Mouse (Mus musculus): ENCODE results near the gene Gm49450.
A peak's percentile ranks its signal among the peaks of the same experiment; 100 is the strongest.

Gm49450 gene

DNA sequence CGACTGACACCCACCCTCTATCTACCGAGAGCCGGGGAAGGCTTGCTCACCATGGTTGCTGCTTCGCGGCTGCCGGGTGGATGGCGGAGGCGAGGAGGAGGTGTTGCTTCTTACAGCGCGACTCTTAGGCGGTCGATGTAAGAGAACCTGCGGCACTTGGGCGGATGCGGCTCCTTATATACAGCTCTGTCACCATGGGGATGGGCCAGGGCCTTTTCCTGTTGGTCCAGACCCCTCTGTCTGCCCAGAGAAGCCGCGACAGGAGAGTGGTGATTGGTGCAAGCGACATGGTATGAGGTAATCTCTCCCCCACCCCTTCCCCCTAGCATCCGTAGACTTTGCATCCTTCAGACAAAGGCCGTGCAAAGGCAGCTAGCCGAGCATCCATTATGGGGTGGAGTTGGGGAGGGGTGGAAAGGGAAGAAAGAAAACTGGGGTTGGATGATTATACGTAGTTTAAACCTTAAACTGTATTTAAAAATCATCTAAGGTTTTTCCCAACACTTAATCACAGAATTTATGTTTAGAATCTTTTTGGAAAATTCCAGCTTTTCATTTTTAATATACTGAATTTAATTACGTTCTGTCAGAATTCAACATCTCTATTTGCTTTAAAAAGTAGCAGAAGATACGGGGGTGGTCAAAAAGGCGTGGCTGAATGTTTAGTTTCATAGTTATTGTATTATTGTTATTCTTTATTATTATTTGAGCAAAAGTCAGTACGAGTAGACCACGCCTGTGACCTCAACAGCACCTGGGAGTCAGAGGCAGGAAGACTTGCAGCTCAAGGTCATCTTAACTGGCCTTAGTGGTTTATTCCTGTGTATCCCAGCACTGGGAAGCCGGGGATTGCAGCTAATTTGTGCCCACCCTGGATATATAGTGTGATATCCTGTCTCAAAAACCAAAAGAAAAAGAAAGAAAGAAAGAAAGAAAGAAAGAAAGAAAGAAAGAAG lies at the start of gene Gm49450, which contains the start of gene Tuba1a:
TSS of gene Gm49450 (minus strand) at position 151 of the 956 bp plus-strand sequence.
TSS of gene Tuba1a (minus strand) at position 303 of the 956 bp plus-strand sequence.
- peak; percentile 95 to 98 for DNase-seq (ENCODE audit: low spot score in 2 of 2)

DNA sequence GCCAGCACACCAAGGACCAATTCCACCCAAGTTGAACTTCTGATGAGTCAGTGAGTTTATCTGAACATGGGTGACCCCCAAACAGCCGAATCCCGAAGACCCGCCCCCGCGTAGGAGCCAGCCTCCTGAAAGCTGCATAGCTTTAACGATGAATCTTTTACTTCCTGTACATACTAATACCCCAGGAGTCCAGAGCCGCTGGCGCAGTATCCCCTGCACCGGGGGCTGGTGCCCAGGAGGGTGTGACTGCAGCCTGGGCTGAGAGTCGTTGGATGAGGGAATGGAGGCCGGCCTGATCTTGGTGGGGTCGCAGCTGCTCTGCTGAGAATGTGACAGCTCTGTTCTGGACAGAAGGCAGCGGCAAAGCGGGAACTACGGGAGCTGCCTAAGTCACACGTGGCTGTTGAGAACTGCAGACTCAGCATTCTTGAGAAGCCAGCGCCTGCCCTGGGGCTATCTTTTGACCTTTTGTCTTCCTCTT lies 48.1 kb upstream of the Gm49450 start:
- DNase-seq (ENCODE audit: low spot score in 2 of 2): no peak

DNA sequence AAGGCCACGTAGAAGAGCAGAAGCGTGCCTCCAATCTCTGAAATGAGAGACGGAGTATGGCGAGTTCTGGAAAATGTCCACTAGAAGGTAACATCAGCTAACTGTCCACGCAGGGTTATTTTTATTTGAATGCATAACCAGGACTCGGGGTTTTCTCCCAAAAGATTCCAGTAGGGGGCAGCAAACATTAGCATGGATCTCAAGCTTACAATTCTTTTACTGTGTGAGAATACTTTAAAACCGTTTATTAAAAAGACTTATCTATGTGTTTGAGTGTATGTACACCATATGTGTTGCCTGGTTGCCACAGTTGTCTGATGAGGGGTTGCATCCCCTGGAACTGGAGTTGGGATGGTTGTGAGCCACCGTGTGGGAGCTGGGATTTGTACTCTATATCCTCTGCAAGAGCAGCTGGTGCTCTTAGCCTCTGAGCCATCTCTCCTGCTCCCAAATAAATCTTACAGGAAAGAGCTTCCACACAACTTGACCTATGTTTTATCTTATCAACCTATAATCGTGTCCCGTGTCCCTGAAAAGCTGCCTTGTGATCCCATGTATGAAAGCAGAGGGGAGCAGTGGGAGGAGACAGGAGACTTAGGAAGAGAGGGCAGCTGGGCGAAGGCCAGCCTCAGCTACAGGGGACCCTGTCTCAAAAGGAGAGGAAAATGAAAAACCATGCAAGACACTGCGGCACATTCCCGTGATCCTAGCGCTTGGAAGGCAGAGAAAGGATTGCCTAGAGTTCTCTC lies 47.4 kb upstream of the Gm49450 start:
- DNase-seq (ENCODE audit: low spot score in 2 of 2): peak; percentile 75 to 79

DNA sequence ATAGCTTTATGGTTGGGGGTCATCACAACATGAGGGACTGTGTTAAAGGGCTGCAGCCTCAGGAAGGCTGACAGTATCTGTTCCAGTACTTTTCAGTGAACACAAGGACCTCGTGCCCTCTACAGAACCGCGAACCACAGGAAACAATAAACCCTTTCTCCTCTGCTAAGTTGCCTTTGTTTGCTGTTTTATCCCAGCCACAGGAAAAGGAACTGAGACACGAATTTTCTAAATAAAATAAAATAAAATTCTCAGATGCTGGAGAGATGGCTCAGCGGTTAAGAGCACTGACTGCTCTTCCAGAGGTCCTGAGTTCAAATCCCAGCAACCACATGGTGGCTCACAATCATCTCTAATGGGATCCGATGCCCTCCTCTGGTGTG lies 45.4 kb upstream of the Gm49450 start:
- no peak for DNase-seq (ENCODE audit: low spot score in 2 of 2)

DNA sequence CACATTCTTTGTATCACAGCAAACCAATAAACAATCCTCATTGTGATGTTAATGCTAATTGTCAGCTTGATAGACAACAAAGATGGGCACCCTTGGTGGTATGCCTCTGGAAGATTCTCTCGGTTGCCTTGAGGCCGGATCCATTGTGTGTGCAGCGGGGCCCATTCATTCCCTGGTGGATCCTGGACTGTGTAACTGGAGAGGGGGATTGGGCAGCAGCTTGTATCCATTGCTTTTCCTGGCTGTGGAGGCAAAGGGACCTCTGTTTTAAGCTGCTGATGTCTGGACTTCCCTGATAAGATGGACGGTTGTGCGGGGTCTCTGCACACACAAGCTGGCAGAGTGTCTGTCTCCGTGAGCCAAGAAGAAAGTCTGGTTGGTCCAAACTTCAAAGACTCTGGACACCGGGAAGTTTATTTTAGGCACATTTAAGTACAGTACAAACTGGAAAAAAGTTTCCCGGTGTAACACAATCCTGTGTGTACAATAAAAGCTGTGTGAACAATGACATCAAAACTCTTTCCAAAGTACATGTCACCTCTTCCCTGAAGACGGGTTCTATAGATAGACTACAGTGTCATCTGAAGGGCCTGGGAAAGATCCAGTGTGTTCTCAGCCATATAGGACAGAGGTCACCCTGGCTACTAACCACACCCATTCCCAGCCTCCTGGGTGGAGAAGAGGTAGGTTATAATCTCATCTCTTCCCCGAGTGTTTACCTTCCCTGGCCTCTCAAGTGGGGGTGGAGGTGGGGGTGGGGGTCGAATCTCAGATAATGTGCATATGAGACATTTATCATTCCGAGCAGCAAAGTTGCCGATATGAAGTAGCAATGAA lies 44.8 kb upstream of the Gm49450 start:
- DNase-seq (ENCODE audit: low spot score in 2 of 2): no peak

DNA sequence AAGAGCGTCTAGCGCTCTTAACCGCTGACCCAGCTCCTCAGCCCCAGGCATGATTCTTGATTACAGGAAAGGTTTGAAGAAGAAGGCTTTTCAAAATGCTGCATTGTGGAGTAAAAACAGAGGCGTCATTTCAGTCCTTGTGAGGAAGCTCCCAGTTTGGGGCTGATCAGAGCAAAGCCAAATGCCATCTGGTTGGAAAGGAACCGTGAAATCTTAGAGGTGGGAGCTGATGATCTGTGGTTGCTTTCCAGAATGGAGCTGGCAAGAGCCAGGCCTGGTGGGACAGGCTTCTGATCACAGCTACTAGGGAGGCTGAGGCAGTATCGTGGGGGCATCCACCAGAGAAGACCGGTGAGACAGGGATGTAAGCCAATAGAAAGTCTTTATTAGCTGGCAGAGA lies 43.5 kb upstream of the Gm49450 start:
- no peak for DNase-seq (ENCODE audit: low spot score in 2 of 2)

DNA sequence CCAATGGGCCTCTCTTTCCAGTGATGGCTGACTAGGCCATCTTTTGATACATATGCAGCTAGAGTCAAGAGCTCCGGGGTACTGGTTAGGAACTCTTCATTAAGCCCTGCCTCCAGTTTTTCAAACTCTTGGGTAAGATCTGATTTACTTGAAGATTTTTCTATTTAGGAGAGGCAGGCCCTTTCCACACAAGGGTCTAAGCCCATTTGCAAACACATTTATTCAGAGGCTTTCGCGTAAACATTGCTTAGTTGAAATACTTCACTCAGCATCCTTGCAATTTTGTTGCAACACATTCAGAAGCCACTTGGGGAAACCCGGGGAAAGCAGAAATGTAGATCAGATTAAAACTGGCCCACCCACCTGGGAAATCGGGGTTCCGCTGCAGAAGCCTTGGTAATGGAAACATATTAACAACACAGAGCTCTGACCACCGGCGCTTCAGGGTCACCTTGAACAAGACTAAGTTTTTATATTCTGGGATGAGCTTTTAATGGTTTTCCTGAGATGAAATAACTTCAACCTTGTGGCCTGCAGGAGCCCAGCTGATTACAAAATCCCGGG lies 41.7 kb upstream of the Gm49450 start:
- no peak for DNase-seq (ENCODE audit: low spot score in 2 of 2)

DNA sequence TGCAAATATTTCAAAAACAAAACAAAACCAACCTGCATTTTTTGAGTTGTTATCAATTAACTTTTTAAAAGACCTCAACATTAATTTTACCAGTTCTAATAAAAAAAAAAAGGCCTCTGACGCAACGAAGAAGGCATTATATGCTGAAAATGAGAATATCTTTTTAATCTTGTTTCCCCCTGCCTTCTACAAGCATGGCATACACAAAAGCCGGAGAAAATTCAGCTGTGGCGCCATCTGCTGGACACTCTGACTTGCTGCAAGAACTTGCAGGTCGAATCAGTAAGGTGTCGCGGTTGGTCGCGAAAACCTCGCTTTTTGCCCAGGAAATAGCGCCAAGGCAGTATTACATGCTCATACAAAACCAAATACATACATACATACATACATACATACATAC lies 40.5 kb upstream of the Gm49450 start:
- peak; percentile 86 to 92 for DNase-seq (ENCODE audit: low spot score in 2 of 2)

DNA sequence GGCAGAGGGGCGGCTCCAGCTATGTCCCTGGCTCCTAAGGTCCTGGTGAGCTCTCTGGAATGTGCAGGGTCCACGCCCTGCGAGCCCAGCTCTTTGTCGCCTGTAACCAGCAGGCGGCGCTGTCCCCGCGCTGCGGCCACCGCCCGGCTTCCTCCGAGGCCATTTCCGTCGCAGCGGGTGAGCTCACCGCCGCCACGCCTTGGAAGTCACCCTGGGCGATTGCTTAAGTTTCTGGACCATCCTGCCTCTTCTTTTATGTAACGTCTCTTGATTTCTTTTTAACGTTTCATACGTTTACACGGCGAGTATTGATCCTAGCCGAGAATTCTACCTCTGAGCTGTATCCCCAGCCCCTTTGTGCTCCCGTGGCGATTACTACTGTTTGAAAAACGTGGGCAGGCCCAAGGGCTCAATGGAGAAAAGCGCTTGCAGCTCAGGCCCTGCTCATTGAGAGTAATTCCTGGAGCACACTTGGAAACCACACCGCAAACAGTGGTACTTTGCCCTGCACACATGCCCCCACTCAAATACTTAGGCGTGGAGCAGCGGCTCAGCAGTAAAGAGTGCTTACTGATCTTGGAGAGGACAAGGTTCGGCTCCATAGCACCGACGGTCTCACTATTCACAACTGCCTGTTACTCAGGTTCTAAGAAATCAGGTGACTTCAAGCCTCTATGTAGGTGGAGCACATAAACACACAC lies 39.9 kb upstream of the Gm49450 start:
- DNase-seq (ENCODE audit: low spot score in 2 of 2): peak; percentile 94 to 96

DNA sequence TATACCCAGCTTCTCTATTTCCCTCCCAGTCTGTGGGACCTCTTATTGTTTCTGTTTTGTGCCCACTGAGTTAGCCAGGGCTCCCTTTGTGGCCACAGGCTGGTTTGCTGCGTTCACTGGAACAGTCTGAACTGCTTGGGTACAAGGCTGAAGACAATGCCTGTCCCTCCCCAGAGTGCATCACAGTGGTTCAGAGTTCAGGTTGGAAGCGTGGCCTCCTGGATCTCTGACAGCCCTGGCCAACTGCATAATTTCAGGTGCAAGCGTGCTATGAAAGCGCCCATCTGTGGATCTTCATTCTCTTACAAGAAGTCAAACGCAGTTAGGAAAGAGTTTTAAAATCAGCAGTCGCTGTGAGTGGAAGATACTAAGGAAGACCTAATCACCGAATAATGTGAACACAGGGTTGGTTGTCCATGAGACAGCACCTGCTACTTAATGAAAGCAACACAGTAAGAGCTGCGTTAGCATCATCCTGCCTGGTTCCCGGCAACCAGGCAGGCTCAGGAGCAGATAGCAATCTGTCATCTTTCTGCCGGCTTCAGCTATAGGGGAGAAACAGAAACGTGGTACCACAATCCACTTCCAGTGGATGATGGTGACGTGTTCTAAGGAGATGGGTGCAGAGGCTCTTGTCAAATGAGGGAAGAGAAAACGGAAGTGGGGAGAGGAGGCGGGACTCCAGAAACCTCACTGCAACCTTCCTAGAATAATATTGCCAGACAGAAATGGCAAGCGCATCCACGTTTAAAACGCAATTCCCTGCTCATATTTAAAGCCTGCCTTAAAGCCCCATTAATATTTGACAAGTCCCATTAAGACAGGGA lies 38.9 kb upstream of the Gm49450 start:
- peak; percentile 78 to 82 for DNase-seq (ENCODE audit: low spot score in 2 of 2)

DNA sequence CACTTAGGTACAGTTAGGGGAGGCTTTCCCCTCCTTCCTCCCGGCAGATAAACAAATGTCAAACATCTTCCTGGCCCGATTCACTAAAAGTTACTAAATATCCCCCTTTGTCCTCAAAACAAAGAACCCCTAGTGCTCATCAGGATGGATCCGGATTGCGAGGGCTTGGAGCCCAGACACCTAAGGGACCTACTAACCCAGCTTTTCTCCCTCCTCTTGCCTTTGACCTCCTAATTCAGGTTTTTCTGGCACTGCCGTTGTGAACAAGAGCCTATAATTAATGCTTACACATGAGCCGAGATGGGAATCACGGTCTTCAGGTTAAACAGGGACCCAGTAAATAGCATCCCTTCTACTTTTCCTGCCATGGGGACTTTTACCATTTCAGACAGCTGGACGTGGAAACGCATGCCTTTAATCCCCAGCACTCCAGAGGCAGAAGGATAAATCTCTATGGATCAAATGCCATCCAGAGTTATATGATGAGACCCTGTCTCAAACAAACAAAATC lies 38.2 kb upstream of the Gm49450 start:
- no peak for DNase-seq (ENCODE audit: low spot score in 2 of 2)

DNA sequence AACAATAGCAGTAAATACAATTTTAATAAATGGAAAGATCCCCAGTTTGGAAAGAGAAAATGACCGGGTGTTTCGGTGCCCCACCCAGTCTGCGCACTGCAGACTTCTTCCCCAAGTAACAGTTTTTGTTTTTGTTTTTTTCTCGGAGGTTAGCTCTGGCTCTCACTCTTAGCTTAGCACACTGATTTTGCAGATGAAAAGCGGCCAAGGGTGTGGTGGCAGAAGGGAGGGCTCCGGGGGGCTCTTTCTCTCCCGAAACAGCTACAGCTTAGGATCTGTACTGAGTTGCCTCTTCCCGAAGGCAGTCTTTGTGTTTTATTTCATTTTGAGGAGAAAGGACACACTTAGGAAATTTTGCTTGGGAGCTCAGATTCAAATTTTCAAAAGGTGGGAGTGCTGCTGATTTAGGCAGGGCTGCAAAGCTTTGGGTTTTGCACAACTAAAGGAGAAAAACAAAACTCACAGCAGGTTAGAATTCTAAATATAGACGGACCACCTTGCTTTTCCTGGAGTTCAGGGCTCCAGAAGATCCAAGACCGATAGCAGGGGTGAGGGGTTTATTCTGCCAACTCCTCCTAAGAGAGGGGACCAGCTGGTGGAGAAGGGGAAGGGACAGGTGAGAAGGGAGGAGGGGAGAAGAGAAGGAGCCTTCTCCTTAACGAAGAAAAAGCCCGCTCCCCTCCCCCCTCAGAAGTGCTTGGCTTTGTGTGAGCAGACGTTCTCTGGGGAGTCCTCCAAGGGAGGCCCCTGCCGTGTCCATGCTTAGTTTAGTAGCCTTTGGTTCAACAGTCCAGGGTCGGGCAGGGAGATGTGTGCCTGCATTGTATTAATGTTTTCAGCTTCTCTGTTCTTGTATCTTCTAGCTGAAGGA lies 37.6 kb upstream of the Gm49450 start:
- DNase-seq (ENCODE audit: low spot score in 2 of 2): no peak

DNA sequence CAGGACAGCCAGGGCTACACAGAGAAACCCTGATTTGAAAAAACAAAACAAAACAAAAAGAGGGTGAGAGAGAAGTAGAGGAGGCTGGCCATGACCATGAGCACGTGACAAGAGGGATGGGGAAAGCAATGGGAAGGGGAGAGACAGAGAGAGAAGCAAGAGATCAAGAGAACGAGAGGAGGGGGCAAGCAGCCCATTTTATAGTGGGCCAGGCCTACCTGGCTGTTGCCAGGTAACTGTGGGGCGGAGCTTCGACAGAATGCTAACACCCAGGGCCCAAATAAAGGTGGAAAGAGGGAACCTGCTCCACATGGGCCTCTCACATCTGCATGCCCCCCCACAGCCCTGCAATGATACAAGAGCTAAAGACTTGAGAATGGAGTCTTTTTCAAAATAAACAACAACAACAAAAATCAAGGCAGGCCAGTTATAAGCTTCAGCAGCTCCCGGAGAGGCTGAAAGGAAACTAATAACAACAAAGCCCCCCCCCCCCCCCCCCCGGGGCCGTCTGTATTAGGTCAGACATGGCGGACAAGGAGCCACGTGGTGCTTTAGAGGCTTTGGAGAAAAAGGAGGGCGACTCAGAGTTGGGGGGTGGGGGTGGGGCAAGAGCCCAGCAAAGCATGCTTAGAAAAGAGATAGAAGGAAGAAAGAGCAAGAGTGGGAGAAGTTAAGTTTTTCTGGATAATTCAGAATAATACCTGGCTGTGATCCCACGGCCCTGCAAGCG lies 36.5 kb upstream of the Gm49450 start:
- no peak for DNase-seq (ENCODE audit: low spot score in 2 of 2)

DNA sequence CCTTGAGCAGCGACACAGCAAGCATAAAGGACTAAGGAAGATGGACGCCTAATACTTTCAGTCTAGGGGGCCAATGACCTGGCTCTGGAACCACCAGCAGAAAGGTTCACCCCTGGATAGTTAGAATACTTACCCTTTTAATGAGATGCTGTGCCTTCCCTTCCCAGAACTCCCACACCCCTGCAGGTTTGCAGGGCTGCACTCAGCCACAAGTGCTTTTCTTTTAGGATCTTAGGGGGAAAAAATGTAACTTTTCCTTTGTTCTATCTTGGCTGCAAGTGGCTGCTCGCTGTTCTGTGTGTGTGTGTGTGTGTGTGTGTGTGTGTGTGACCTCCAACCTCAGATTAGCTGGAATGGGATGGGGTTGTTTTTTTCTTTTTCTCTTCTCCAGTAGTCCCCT lies 35.4 kb upstream of the Gm49450 start:
- no peak for DNase-seq (ENCODE audit: low spot score in 2 of 2)

DNA sequence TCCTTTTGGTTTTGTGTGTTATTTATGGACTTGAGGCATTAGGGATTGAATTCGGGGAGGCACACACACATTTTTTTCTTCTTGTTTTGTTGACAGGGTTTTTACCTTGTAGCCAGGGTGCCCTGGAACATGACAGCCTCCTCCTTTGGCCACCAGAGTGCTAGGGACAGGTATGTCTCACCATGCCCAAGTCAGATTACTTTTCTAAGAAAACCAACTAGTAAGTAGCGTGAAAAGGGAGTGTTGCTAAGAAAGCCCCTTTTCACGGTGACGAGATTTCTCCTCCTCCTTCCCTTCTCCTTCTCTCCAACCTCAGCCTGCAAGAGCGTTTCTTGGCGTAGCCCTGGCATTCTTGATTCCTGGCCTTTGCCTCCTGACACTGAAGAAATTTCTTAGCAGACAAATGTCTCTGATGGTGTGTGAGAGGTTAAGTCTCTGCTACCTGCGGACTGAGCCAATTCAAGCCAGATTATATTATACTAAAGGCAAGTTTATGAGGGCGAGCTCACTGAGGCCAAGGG lies 34.4 kb upstream of the Gm49450 start:
- DNase-seq (ENCODE audit: low spot score in 2 of 2): no peak

DNA sequence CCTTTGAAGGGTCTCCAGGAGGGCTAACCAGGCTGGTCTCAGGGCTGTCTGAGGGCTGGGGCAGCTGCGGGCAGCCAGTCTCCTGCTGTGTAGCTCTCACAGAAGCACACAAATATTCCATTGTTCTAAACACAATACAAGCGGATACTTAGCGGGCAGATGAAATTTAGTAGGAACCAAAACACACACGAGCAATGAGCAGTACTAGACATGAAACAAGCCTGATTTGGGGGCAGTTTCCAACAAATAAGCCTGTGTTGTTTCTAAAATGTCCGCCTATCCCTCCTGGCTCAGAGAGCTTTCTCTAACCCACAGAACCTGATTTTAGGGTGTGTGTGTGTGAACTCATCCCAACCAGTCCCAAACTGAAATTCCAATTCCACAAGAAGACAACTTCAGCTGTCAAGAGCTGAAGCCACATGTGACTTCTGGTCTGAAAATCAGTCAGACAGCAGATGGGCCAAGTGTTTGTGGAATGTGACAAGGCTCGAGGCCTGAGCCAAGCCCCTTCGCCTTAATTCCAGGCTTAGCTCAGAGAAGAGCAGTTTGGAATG lies 33.8 kb upstream of the Gm49450 start:
- no peak for DNase-seq (ENCODE audit: low spot score in 2 of 2)

DNA sequence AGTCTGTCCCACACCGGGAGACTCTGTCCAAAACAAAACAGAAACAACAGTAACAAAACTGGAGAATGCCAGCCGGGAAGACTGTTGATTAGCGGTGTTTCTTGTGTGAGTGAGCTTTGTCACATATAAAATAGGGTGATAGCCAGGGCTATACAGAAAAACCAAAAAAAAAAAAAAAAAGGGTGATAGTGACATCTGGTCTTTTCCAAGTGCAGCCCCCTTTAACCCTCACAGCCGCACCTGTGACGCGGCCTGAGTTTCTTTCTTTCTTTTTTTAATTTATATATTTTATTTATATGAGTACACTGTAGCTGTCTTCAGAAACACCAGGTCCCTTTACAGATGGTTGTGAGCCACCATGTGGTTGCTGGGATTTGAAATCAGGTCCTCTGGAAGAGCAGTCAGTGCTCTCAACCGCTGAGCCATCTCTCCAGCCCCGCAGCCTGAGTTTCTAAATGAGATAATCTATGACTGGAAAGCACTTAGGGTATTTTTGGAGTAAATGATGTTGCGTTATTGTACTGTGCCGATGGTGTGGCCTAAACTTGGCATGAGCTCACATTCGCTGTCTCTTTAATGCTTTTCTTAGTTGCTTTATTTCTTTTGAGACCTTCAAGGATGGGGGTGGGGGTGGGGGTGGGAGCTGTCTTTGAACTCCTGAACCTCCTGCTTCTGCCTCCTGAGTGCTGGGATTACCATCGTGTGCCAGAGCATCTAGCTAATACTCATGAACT lies 32.8 kb upstream of the Gm49450 start:
- peak in 1 of 2 experiments; percentile 40 for DNase-seq (ENCODE audit: low spot score in 2 of 2)

All from right cerebral cortex, adult 2 months (tissue).